Mouse (Mus musculus): ENCODE data around the gene Aqp12. TPM values are rescaled to one million over a fixed set of nuclear protein-coding genes. Genes with fewer than 3 reads are reported as not detected.

The Aqp12 gene
- polyA plus RNA-seq, 1 experiment from 2014 or later = not detected

DNA sequence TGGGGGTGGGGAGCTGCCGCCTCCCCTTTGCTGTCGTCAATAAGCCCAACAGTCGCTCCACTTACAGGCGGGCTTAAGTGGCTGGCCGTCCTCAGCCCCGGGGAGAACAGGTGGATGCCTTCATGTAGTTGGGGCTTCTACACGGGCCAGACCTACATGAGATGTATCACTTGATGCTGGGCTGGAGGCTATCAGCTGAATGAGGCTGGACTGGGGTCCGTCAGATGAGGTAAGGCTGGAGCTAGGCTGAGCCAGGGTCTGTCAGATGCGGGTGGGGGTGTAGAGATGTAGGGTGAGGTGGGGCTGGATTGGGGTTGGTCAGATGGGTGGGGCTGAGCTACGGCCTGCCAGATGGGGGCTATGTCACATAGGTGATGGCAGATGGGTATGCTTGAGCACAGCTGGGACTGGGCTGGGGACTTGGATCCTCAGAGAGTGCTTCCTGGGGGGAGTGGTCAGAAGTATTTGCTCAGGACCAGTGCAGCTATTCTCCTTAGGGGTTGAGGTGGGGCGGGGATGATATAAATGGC is 27.0 kb upstream of the Aqp12 start:
- Histone ChIP-seq H3K27me3 (replicated peaks; ENCODE audit: control insufficient read depth, insufficient read depth, low read length) (no peaks in the 10 kb centered on the region), H3K4me3 (ENCODE audit: low read depth, low read length) (no peak overlapping the region), H3K9me3 (ENCODE audit: control insufficient read depth, low read length) (no peaks in the 10 kb centered on the region), H3K4me1 (ENCODE audit: control insufficient read depth, insufficient read depth, low read length) (no peaks in the 10 kb centered on the region), H3K4me2 (ENCODE audit: low read depth, low read length) (no peak overlapping the region), H3K36me3 (ENCODE audit: control insufficient read depth, insufficient read depth, low read length) (no peaks in the 10 kb centered on the region), H3K9ac (ENCODE audit: low read depth, low read length) (no peak overlapping the region), H3K27ac (replicated peaks; ENCODE audit: low read depth, low read length) (no peak overlapping the region)
- ATAC-seq (ENCODE audit: low read depth) = peak; percentile 49; the same call in 1 of the 2 replicates
- peak; percentile 31 for DNase-seq (ENCODE audit: low spot score)
- WGBS = 28% methylated on average over 11 of the region's 11 CpGs

DNA sequence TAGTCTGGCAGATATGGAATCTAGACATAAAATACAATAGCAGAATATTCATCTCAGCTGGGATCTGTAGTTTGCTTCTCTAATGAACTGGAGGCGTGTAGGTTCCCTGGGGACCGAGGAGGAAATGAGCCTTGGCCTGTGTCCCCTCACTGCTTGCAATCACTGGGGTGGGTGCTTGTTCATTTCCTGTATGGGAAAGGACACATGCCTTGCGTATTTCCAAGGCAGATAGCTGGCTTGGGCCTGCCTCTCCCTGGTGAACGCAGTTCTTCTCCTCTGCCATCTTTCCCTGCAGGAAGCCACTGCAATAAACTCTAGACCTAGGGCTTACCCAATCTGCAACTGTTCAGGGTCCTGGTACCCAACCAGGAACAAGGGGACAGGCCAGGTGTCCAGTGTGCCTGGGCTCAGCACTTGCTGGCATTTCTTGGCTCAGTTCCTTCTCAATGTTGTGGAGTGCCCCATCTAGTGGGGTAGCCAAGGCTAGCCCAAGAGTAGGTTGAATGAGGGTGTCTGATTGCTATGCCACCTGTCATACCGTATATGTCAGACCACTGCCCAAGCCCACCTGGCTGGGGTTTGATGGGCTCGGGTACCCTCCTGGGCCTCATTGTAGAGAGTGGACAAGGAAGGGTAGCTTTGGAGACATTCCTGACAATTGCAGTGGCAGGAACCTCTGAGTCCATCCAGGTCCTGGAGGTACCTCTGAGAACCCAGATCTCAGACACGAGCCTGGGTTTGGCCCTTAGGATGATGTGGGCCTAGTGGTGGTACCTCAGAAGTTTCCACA is 24.9 kb upstream of the Aqp12 start:
- no peaks in the 10 kb centered on the region for H3K9me3 ChIP-seq (ENCODE audit: control insufficient read depth, low read length)
- H3K4me2 ChIP-seq (ENCODE audit: low read depth, low read length) = no peak overlapping the region
- H3K4me1 ChIP-seq (ENCODE audit: control insufficient read depth, insufficient read depth, low read length) = no peaks in the 10 kb centered on the region
- no peaks in the 10 kb centered on the region for H3K27me3 ChIP-seq (replicated peaks; ENCODE audit: control insufficient read depth, insufficient read depth, low read length)
- no peak overlapping the region for H3K27ac ChIP-seq (replicated peaks; ENCODE audit: low read depth, low read length)
- DNase-seq (ENCODE audit: low spot score) (no peak), ATAC-seq (ENCODE audit: low read depth) (no peak)
- H3K36me3 ChIP-seq (ENCODE audit: control insufficient read depth, insufficient read depth, low read length) = no peaks in the 10 kb centered on the region
- H3K4me3 ChIP-seq (ENCODE audit: low read depth, low read length) = no peak overlapping the region
- WGBS = 74% methylated on average over 7 of the region's 7 CpGs
- no peak overlapping the region for H3K9ac ChIP-seq (ENCODE audit: low read depth, low read length)

DNA sequence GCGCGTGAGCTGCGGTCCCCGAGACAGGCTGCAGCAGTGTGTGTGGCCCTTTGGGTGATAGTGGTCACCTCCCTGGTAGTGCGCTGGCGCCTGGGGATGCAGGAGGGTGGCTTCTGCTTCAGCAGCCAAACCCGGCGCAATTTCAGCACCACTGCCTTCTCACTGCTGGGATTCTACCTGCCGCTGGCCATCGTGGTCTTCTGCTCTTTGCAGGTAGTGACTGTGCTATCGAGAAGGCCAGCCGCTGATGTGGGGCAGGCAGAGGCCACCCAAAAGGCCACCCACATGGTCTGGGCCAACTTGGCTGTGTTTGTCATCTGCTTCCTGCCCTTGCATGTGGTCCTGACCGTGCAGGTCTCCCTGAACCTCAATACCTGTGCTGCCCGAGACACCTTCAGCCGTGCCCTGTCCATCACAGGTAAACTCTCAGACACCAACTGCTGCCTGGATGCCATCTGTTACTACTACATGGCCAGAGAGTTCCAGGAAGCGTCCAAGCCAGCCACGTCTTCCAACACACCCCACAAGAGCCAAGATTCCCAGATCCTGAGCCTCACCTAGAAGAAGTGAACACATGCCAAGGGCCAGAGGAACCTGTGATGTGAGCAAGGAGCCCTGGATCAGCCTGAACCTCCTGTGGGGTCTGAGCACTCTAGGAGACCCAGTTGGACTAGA is 23.1 kb upstream of the Aqp12 start:
- Histone ChIP-seq H3K4me2 (ENCODE audit: low read depth, low read length) (no peak overlapping the region), H3K4me3 (ENCODE audit: low read depth, low read length) (no peak overlapping the region), H3K27me3 (replicated peaks; ENCODE audit: control insufficient read depth, insufficient read depth, low read length) (no peaks in the 10 kb centered on the region), H3K9ac (ENCODE audit: low read depth, low read length) (no peak overlapping the region), H3K27ac (replicated peaks; ENCODE audit: low read depth, low read length) (no peak overlapping the region), H3K9me3 (ENCODE audit: control insufficient read depth, low read length) (no peaks in the 10 kb centered on the region), H3K36me3 (ENCODE audit: control insufficient read depth, insufficient read depth, low read length) (no peaks in the 10 kb centered on the region), H3K4me1 (ENCODE audit: control insufficient read depth, insufficient read depth, low read length) (no peaks in the 10 kb centered on the region)
- DNase-seq (ENCODE audit: low spot score) = no peak
- 90% methylated on average over 17 of the region's 17 CpGs for WGBS
- ATAC-seq (ENCODE audit: low read depth) = no peak

DNA sequence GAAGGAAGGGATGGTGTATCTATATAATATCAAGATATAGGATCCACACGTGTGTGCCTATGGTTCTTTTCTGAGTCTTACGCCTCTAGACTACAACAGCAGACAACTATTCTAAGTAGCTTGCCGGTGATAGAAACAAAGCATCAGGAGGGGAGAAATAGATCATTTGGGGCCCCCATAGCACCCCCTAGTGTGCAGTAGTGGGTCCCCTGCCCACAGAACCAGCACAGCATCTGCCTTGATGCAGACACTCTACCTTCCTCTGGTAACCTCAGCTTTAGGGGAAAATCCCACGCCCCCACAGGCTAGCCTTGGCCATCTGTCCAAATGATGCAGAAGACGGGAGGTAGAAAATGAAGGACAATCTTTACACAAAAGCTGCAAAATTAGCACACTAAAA is 21.1 kb upstream of the Aqp12 start:
- ATAC-seq (ENCODE audit: low read depth) (no peak), DNase-seq (ENCODE audit: low spot score) (no peak)
- Histone ChIP-seq H3K4me3 (ENCODE audit: low read depth, low read length) (no peak overlapping the region), H3K9ac (ENCODE audit: low read depth, low read length) (no peak overlapping the region), H3K27ac (replicated peaks; ENCODE audit: low read depth, low read length) (no peak overlapping the region), H3K27me3 (replicated peaks; ENCODE audit: control insufficient read depth, insufficient read depth, low read length) (no peaks in the 10 kb centered on the region), H3K4me1 (ENCODE audit: control insufficient read depth, insufficient read depth, low read length) (no peaks in the 10 kb centered on the region), H3K4me2 (ENCODE audit: low read depth, low read length) (no peak overlapping the region), H3K9me3 (ENCODE audit: control insufficient read depth, low read length) (no peaks in the 10 kb centered on the region), H3K36me3 (ENCODE audit: control insufficient read depth, insufficient read depth, low read length) (no peaks in the 10 kb centered on the region)
- 88% methylated on average over 5 of the region's 5 CpGs for WGBS

DNA sequence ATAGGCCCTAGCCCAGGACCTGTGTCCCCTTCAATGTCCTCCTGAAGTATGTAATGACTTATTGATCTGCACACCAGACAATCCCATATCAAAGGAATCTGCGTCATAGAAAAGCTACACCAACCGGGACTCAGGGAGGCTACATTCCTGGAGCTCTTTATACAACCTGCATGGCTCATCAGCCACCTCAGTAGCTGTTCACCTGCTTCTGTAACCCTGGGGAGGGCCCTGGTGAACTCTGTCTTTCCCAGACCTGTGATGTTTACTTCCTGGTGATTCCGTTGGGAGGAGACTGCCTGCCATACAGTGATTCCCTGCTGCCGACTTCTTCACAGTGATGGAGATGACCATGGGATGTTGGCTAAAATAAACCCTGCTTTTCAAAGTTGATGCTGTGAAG is 17.2 kb upstream of the Aqp12 start:
- Histone ChIP-seq H3K4me3 (ENCODE audit: low read depth, low read length) (no peak overlapping the region), H3K9me3 (ENCODE audit: control insufficient read depth, low read length) (no peaks in the 10 kb centered on the region), H3K36me3 (ENCODE audit: control insufficient read depth, insufficient read depth, low read length) (no peaks in the 10 kb centered on the region), H3K4me1 (ENCODE audit: control insufficient read depth, insufficient read depth, low read length) (no peaks in the 10 kb centered on the region), H3K27ac (replicated peaks; ENCODE audit: low read depth, low read length) (no peak overlapping the region), H3K27me3 (replicated peaks; ENCODE audit: control insufficient read depth, insufficient read depth, low read length) (no peaks in the 10 kb centered on the region), H3K4me2 (ENCODE audit: low read depth, low read length) (no peak overlapping the region), H3K9ac (ENCODE audit: low read depth, low read length) (no peak overlapping the region)
- ATAC-seq (ENCODE audit: low read depth) (no peak), DNase-seq (ENCODE audit: low spot score) (no peak)
- WGBS = 73% methylated on average over 4 of the region's 4 CpGs

DNA sequence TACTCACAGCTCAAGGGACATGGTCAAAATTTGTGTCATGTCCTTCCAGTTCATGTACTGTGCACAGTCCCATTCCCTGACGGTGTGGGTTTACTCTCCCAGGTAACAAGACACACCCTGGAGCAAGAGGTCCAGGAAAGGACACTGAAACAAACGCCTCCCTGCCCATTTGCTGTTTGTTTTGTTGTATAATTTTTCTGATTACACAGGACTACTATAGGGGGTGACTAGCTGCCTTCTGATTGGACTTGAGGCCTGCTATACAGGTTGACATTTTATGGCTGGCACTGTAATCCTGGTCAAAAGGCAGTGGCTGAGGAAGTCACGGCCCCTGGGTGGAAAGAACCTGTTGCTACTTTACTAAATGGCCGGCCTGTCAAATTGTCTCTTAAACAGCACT is 16.2 kb upstream of the Aqp12 start:
- Histone ChIP-seq H3K27ac (replicated peaks; ENCODE audit: low read depth, low read length) (no peak overlapping the region), H3K9me3 (ENCODE audit: control insufficient read depth, low read length) (no peaks in the 10 kb centered on the region), H3K4me3 (ENCODE audit: low read depth, low read length) (no peak overlapping the region), H3K9ac (ENCODE audit: low read depth, low read length) (no peak overlapping the region), H3K36me3 (ENCODE audit: control insufficient read depth, insufficient read depth, low read length) (no peaks in the 10 kb centered on the region), H3K4me2 (ENCODE audit: low read depth, low read length) (no peak overlapping the region), H3K4me1 (ENCODE audit: control insufficient read depth, insufficient read depth, low read length) (no peaks in the 10 kb centered on the region), H3K27me3 (replicated peaks; ENCODE audit: control insufficient read depth, insufficient read depth, low read length) (no peaks in the 10 kb centered on the region)
- ATAC-seq (ENCODE audit: low read depth) (no peak), DNase-seq (ENCODE audit: low spot score) (no peak)
- WGBS = 56% methylated on average over 4 of the region's 4 CpGs

DNA sequence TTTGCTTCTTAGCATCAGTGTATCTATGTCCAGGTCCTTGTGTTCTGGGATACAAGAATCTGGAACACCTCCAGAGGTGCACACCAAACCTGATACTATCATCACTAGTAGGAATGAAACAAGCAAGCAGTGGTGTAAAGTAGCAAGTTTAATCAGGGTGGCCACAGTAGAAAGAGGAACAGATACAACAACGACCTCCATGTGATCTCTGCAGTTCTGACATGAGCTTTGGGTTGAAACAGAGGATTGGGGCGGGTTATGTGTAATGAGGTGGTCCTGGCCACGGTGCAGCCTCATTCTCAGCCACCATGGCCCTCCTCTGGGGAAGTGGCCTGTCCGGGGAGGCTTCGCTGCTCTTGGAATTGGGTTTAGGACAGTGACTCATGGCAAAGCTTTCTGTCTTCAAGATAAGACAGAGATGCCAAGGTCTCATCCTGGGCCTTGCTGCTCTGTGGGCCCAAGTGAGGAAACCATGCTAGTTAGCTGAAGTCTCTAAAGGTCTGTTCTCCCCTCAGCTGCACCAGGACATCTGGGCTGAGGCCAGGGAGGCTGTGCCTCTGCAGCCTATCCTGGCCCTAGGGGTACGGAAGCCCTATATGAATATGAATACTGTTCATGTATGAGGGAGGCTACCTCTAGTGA is 13.8 kb upstream of the Aqp12 start:
- H3K9me3 ChIP-seq (ENCODE audit: control insufficient read depth, low read length) = no peaks in the 10 kb centered on the region
- no peak overlapping the region for H3K4me3 ChIP-seq (ENCODE audit: low read depth, low read length)
- no peaks in the 10 kb centered on the region for H3K27me3 ChIP-seq (replicated peaks; ENCODE audit: control insufficient read depth, insufficient read depth, low read length)
- no peak overlapping the region for H3K27ac ChIP-seq (replicated peaks; ENCODE audit: low read depth, low read length)
- H3K4me2 ChIP-seq (ENCODE audit: low read depth, low read length) = no peak overlapping the region
- DNase-seq (ENCODE audit: low spot score) (no peak), ATAC-seq (ENCODE audit: low read depth) (no peak)
- H3K36me3 ChIP-seq (ENCODE audit: control insufficient read depth, insufficient read depth, low read length) = no peaks in the 10 kb centered on the region
- no peaks in the 10 kb centered on the region for H3K4me1 ChIP-seq (ENCODE audit: control insufficient read depth, insufficient read depth, low read length)
- H3K9ac ChIP-seq (ENCODE audit: low read depth, low read length) = no peak overlapping the region
- WGBS = 75% methylated on average over 6 of the region's 6 CpGs

DNA sequence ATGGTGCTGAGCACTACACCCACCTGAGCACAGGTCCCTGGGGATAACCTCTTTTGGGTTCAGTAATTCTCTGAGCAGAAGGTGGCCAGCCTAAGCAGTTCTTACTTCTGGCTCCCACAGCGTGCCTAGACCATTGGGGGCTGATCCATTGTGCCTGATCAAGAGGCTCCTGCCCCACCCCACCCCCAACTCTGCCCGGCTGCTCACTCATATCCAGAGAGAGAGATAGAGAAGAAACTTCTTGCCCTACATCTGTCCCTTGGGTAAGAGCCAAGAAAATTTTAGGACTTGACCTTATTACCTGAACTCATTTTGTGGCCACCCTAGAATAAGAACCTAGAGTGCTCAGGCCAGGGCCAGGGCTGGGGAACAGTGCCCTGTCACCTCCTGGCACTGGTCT is 13.3 kb upstream of the Aqp12 start:
- no peak overlapping the region for H3K4me2 ChIP-seq (ENCODE audit: low read depth, low read length)
- H3K36me3 ChIP-seq (ENCODE audit: control insufficient read depth, insufficient read depth, low read length) = no peaks in the 10 kb centered on the region
- no peaks in the 10 kb centered on the region for H3K9me3 ChIP-seq (ENCODE audit: control insufficient read depth, low read length)
- no peaks in the 10 kb centered on the region for H3K4me1 ChIP-seq (ENCODE audit: control insufficient read depth, insufficient read depth, low read length)
- no peak overlapping the region for H3K9ac ChIP-seq (ENCODE audit: low read depth, low read length)
- 63% methylated on average over 2 of the region's 2 CpGs for WGBS
- H3K4me3 ChIP-seq (ENCODE audit: low read depth, low read length) = no peak overlapping the region
- no peaks in the 10 kb centered on the region for H3K27me3 ChIP-seq (replicated peaks; ENCODE audit: control insufficient read depth, insufficient read depth, low read length)
- ATAC-seq (ENCODE audit: low read depth) = no peak
- no peak overlapping the region for H3K27ac ChIP-seq (replicated peaks; ENCODE audit: low read depth, low read length)
- DNase-seq (ENCODE audit: low spot score) = no peak
